Comparison of ENCODE assay signal across 10 mouse cellular contexts in the genomic region with DNA sequence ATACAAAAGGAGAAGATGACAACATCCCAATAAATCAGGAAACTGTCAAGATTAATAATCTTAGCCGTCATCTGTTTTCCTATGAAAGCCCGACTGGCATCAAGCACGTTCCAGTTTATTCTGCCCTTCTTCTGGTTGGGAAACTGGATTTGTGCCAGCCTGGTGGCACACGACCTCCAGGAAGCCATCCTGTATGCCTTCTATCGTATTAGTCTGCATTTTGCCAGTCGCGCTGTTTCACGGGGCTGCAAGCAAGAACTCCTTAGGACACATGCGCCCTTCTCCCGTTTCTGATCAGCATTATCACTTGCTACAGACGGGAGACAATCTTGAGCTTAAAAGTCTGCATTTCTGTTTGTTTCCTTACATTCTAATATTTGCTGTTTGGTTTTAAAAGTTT.
DNase-seq lines count a peak whose midpoint lies in the region; ATAC-seq lines count a peak whose summit lies in the region.
"Had no signal": no experiment of that assay in that cellular context is flagged by ENCODE, and none has a peak within 500 bp of the region (broad histone marks: within the 10 kb centered on the region; RNA-seq: fewer than 3 reads in every experiment).

No protein-coding gene starts in this region.

- H3K27ac ChIP-seq in forebrain, embryonic 14.5 days (ENCODE audit: low read depth, low read length), result no peak overlapping the region
- peak overlapping the region; percentile 69 for H3K27ac ChIP-seq in neural tube, embryonic 15.5 days (replicated peaks)
- H3K27ac ChIP-seq in limb, embryonic 10.5 days, result no peak overlapping the region
- H3K27ac ChIP-seq: embryonic facial prominence, embryonic 15.5 days had no signal

- DNase-seq in heart, adult 11 months, result peak; percentile 59
- DNase-seq in heart, postnatal 25 days (ENCODE audit: low spot score), result no peak
- peak; percentile 43 for DNase-seq in CD4-positive, CD25-positive, alpha-beta regulatory T cell, adult 2 months (ENCODE audit: low read depth, low spot score)
- peak; percentile 65 for DNase-seq in forebrain, embryonic 14.5 days (ENCODE audit: low spot score)
- no peak for DNase-seq in limb, embryonic 10.5 days (ENCODE audit: low spot score)
- DNase-seq: gastrocnemius, postnatal 36 days had no signal

- no peaks in the 10 kb centered on the region for H3K9me3 ChIP-seq in forebrain, embryonic 14.5 days (replicated peaks; ENCODE audit: control insufficient read depth, low read length)
- H3K9me3 ChIP-seq in neural tube, embryonic 15.5 days (replicated peaks), result no peaks in the 10 kb centered on the region
- no peaks in the 10 kb centered on the region for H3K9me3 ChIP-seq in limb, embryonic 10.5 days (replicated peaks)
- H3K9me3 ChIP-seq: embryonic facial prominence, embryonic 15.5 days had no signal

- no peak overlapping the region for H3K4me3 ChIP-seq in forebrain, embryonic 14.5 days (ENCODE audit: low read depth, low read length)
- no peak overlapping the region for H3K4me3 ChIP-seq in neural tube, embryonic 15.5 days (replicated peaks)
- no peak overlapping the region for H3K4me3 ChIP-seq in limb, embryonic 10.5 days
- H3K4me3 ChIP-seq: embryonic facial prominence, embryonic 15.5 days had no signal

- peak; percentile 62 for ATAC-seq in forebrain, embryonic 14.5 days
- peak; percentile 56 for ATAC-seq in neural tube, embryonic 15.5 days (ENCODE audit: low FRiP score)
- ATAC-seq in megakaryocyte, adult 5-6 weeks (ENCODE audit: poor library complexity, severe bottlenecking), result no peak

- 38% methylated on average over 11 of the region's 11 CpGs for WGBS in forebrain, embryonic 14.5 days
- WGBS in neural tube, embryonic 15.5 days, result 42% methylated on average over 11 of the region's 11 CpGs
- 79% methylated on average over 11 of the region's 11 CpGs for WGBS in limb, embryonic 10.5 days

- peaks cover 10% of the 10 kb centered on the region for H3K4me1 ChIP-seq in forebrain, embryonic 14.5 days (ENCODE audit: control insufficient read depth, insufficient read depth, low read length)
- peaks cover 14% of the 10 kb centered on the region for H3K4me1 ChIP-seq in neural tube, embryonic 15.5 days
- no peaks in the 10 kb centered on the region for H3K4me1 ChIP-seq in limb, embryonic 10.5 days
- H3K4me1 ChIP-seq: embryonic facial prominence, embryonic 15.5 days had no signal

- H3K27me3 ChIP-seq in forebrain, embryonic 14.5 days (replicated peaks; ENCODE audit: control insufficient read depth, insufficient read depth, low read length), result no peaks in the 10 kb centered on the region
- no peaks in the 10 kb centered on the region for H3K27me3 ChIP-seq in neural tube, embryonic 15.5 days (replicated peaks)
- no peaks in the 10 kb centered on the region for H3K27me3 ChIP-seq in limb, embryonic 10.5 days (ENCODE audit: low read depth, poor library complexity, severe bottlenecking)
- H3K27me3 ChIP-seq: embryonic facial prominence, embryonic 15.5 days had no signal

- H3K4me2 ChIP-seq in forebrain, embryonic 14.5 days (ENCODE audit: low read length), result no peak overlapping the region
- H3K4me2 ChIP-seq in neural tube, embryonic 15.5 days, result no peak overlapping the region
- H3K4me2 ChIP-seq: embryonic facial prominence, embryonic 15.5 days had no signal

- H3K9ac ChIP-seq in forebrain, embryonic 14.5 days (ENCODE audit: low read length), result no peak overlapping the region
- no peak overlapping the region for H3K9ac ChIP-seq in neural tube, embryonic 15.5 days (replicated peaks)
- H3K9ac ChIP-seq: embryonic facial prominence, embryonic 15.5 days had no signal

- no peaks in the 10 kb centered on the region for H3K36me3 ChIP-seq in forebrain, embryonic 14.5 days (ENCODE audit: control insufficient read depth, insufficient read depth, low read length)
- H3K36me3 ChIP-seq in neural tube, embryonic 15.5 days, result no peaks in the 10 kb centered on the region
- no peaks in the 10 kb centered on the region for H3K36me3 ChIP-seq in limb, embryonic 10.5 days
- H3K36me3 ChIP-seq: embryonic facial prominence, embryonic 15.5 days; G1E had no signal

- intact Hi-C loops in heart, postnatal 25 days (cut with DNase I), result no loop called here

Comparison
In these comparisons a context has a peak if more than half of its experiments do, and no peak if none do; other contexts are left out.
1. DNase-seq: peak in heart, adult 11 months (single experiment), CD4-positive, CD25-positive, alpha-beta regulatory T cell, adult 2 months (single experiment) and forebrain, embryonic 14.5 days (single experiment); none in heart, postnatal 25 days (single experiment) and limb, embryonic 10.5 days (single experiment).